Mouse (Mus musculus) c-Kit-positive CD71-positive TER-119-negative erythroid progenitor cells, embryonic 14.5 days (primary cell): ENCODE results near the gene Dync2li1.

Experiments
- DNase-seq: peaks from one replicate; pipeline ENCODE4 v3.0.0-alpha.2; 2013; ENCODE audit warnings: low read depth

Dync2li1 gene

GRCm38 (mm10) chr17:84684284-84684683 is 58.0 kb downstream of the Dync2li1 start:
- DNase-seq = no peak

GRCm38 (mm10) chr17:84685286-84685685 is 59.0 kb downstream of the Dync2li1 start:
- no peak for DNase-seq

- DNase-seq = no peak
Observed at GRCm38 (mm10) chr17:84687994-84688393, 61.7 kb downstream of the Dync2li1 start.

GRCm38 (mm10) chr17:84688834-84689233 is 62.5 kb downstream of the Dync2li1 start:
- DNase-seq = no peak

- DNase-seq = no peak
Observed at GRCm38 (mm10) chr17:84689316-84689715, 63.0 kb downstream of the Dync2li1 start.

GRCm38 (mm10) chr17:84690111-84690510 is 63.8 kb downstream of the Dync2li1 start:
- no peak for DNase-seq

- DNase-seq = no peak
Observed at GRCm38 (mm10) chr17:84693741-84694140, 67.4 kb downstream of the Dync2li1 start.

- no peak for DNase-seq
Observed at GRCm38 (mm10) chr17:84696537-84696936, 70.2 kb downstream of the Dync2li1 start.

GRCm38 (mm10) chr17:84698727-84699126 is 72.4 kb downstream of the Dync2li1 start:
- peak; percentile 37 for DNase-seq
